Mouse (Mus musculus) spleen, adult 10 weeks (tissue): ENCODE data around the gene Zc3hav1l. TPM values are rescaled to one million over a fixed set of nuclear protein-coding genes. Genes with fewer than 3 reads are reported as not detected.

Source experiments
- polyA plus RNA-seq: library from polyadenylated mRNA; stranded (reverse); fragments of 350-450 nt; fragmentation: Illumina TruSeq; extraction: RNeasy Lipid Tissue Mini Kit (QIAGEN cat#74804); gene quantifications from one replicate; pipeline ENCODE4 v1.2.3, GENCODE M21; 2015; ENCODE audit warnings: low replicate concordance; ENCODE audit not compliant: insufficient read depth

Zc3hav1l gene
- 3.9 TPM for polyA plus RNA-seq

GRCm38 (mm10) chr6:38298761-38299401 is at the start of gene Zc3hav1l:
TSS of gene Zc3hav1l (minus strand) at chr6:38299259.

GRCm38 (mm10) chr6:38253736-38254641 is 45.1 kb downstream of the Zc3hav1l start, which contains the start of gene D630045J12Rik:
TSS of gene D630045J12Rik (minus strand) at chr6:38254009.

Other genes starting within 250 kb of the Zc3hav1l start
- not detected for gene Tmem213, start 190.0 kb downstream of the Zc3hav1l start, polyA plus RNA-seq
- 0.44 TPM for gene Atp6v0a4, start 174.7 kb downstream of the Zc3hav1l start, polyA plus RNA-seq
- gene D630045J12Rik, start 45.2 kb downstream of the Zc3hav1l start, polyA plus RNA-seq, result 0.33 TPM
- 149 TPM for gene Zc3hav1, start 55.3 kb upstream of the Zc3hav1l start, polyA plus RNA-seq
- gene Ttc26, start 82.2 kb upstream of the Zc3hav1l start, polyA plus RNA-seq, result 0.58 TPM
- 37.8 TPM for gene Ubn2, start 134.7 kb upstream of the Zc3hav1l start, polyA plus RNA-seq
- 14.9 TPM for gene Fmc1, start 234.2 kb upstream of the Zc3hav1l start, polyA plus RNA-seq